Mouse (Mus musculus) forebrain, embryonic 13.5 days (tissue): Measurements from ENCODE around the gene Tppp3. TPM values are rescaled to one million over a fixed set of nuclear protein-coding genes. Genes with fewer than 3 reads are reported as not detected.
A peak's percentile ranks its signal among the peaks of the same experiment; 100 is the strongest.

Experiments used
- ATAC-seq: fragments of 200-750 bp; cut with Nextera tagmentation; 2 replicates; pipeline ENCODE4 v1.8.0; 2017
- H3K27ac ChIP-seq: fragments of 300-500 bp; sonication (generic); 2 replicates; pipeline ENCODE4 v1.5.1; 2015; ENCODE audit warnings: inconsistent platforms, mild to moderate bottlenecking, moderate library complexity
- H3K27me3 ChIP-seq: fragments of 300-500 bp; sonication (generic); 2 replicates; pipeline ENCODE4 v1.6.1; 2015; ENCODE audit warnings: mild to moderate bottlenecking, inconsistent platforms
- H3K36me3 ChIP-seq: fragments of 300-500 bp; sonication (generic); 2 replicates; pipeline ENCODE4 v1.6.1; 2015; ENCODE audit warnings: mild to moderate bottlenecking, inconsistent platforms; ENCODE audit not compliant: poor library complexity, severe bottlenecking
- H3K4me1 ChIP-seq: fragments of 300-500 bp; sonication (generic); 2 replicates; pipeline ENCODE4 v1.6.1; 2015; ENCODE audit warnings: inconsistent platforms
- H3K4me2 ChIP-seq: fragments of 300-500 bp; sonication (generic); 2 replicates; pipeline ENCODE4 v1.6.1; 2015; ENCODE audit warnings: inconsistent platforms, mild to moderate bottlenecking, moderate library complexity
- H3K4me3 ChIP-seq: fragments of 300-500 bp; sonication (generic); 2 replicates; pipeline ENCODE4 v1.5.1; 2015; ENCODE audit warnings: mild to moderate bottlenecking, inconsistent platforms
- H3K9ac ChIP-seq: fragments of 300-500 bp; sonication (generic); 2 replicates; pipeline ENCODE4 v1.6.1; 2015; ENCODE audit warnings: mild to moderate bottlenecking, inconsistent platforms
- H3K9me3 ChIP-seq: fragments of 300-500 bp; sonication (generic); replicated peaks from 2 replicates; pipeline ENCODE4 v1.6.1; 2016; ENCODE audit warnings: inconsistent platforms
- WGBS: fragments of 180-500 bp; shearing (Covaris S2); methylation state at CpG from one replicate; pipeline ENCODE4 v1.1.7; 2015; 5-methylcytosine and 5-hydroxymethylcytosine counted together
- polyA plus RNA-seq: library from polyadenylated mRNA; unstranded; fragments of >200 nt; fragmentation: Nextera tagmentation; extraction: Ambion mirVana; gene quantifications from 2 replicates; pipeline ENCODE4 v1.2.1, GENCODE M21; 2015

Gene Tppp3
- 34.6 and 40.4 TPM in 2 replicates for polyA plus RNA-seq

GRCm38 (mm10) chr8:105471314-105472015 is at the start of gene Tppp3:
Tppp3 (minus strand) TSS chr8:105471526.
- Histone ChIP-seq H3K9ac (peak within 1 kb of the TSS; percentile 66), H3K27me3 (peaks cover 31% of the 10 kb centered on the region), H3K4me1 (peaks cover 68% of the 10 kb centered on the region), H3K9me3 (no peaks in the 10 kb centered on the region), H3K4me3 (peak within 1 kb of the TSS; percentile 32), H3K36me3 (peaks cover 19% of the 10 kb centered on the region; the same call in 1 of the 2 replicates), H3K27ac (peak within 1 kb of the TSS; percentile 10; the same call in 1 of the 2 replicates), H3K4me2 (peak within 1 kb of the TSS; percentile 62)
- peak; percentile 90 for ATAC-seq
- 4% methylated on average over 25 of the region's 25 CpGs for WGBS

DNA sequence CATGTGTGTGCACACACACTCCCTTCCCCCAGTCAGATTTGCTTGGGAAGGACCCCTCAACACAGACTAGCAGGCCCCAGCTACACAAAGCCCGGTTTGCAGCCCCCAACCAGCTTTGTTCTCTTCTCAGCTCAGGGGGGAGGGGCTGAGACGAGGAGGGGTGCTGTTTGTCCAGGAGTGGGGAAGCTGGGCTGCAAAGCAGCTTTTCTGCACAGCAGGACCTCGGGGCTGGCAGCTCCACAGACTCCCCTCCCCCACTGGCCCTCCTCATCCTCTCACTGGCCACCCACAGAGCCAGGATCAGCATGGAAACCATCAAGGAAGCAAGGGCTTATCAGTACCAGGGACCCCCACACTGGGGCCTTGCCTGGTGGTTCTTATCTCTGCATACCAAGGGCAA is 49.7 kb upstream of the Tppp3 start:
- H3K4me2 ChIP-seq: 0 out of 2 replicates have a peak overlapping the region, but pooled peaks have one; percentile 91
- no peak overlapping the region for H3K4me3 ChIP-seq
- H3K36me3 ChIP-seq: peaks cover 40% of the 10 kb centered on the region
- 0% methylated on average over 3 of the region's 3 CpGs for WGBS
- H3K4me1 ChIP-seq: peaks cover 40% of the 10 kb centered on the region
- H3K27me3 ChIP-seq: peaks cover 31% of the 10 kb centered on the region
- no peaks in the 10 kb centered on the region for H3K9me3 ChIP-seq
- ATAC-seq: no peak
- no peak overlapping the region for H3K27ac ChIP-seq
- H3K9ac ChIP-seq: peak overlapping the region; percentile 21; the same call in 1 of the 2 replicates

DNA sequence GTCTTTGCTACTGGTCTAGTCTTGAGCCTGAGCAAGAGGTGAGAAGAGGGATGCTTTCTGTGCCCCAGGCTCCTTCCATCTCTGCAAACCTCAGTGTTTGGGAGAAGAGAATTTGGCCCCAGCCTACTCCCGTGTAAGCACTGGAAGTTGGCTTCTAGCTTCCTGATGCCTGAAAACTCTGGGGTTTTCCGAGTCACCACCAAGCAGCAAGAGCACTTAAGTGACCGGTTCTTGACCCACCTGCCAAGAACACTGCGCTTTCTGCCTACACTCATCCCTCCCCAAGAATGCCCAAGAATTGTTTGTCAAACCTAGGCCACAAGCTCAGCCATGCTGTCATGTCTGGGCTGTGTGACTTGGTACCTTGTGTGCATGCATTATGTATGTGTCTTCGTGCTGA is 49.2 kb upstream of the Tppp3 start:
- Histone ChIP-seq H3K27me3 (peaks cover 32% of the 10 kb centered on the region), H3K4me2 (0 out of 2 replicates have a peak overlapping the region, but pooled peaks have one; percentile 91), H3K27ac (peak overlapping the region; percentile 14; the same call in 1 of the 2 replicates), H3K36me3 (peaks cover 36% of the 10 kb centered on the region), H3K9me3 (no peaks in the 10 kb centered on the region), H3K9ac (peak overlapping the region; percentile 21; the same call in 1 of the 2 replicates), H3K4me3 (no peak overlapping the region), H3K4me1 (peaks cover 41% of the 10 kb centered on the region)
- 25% methylated on average over 5 of the region's 5 CpGs for WGBS
- no peak for ATAC-seq

DNA sequence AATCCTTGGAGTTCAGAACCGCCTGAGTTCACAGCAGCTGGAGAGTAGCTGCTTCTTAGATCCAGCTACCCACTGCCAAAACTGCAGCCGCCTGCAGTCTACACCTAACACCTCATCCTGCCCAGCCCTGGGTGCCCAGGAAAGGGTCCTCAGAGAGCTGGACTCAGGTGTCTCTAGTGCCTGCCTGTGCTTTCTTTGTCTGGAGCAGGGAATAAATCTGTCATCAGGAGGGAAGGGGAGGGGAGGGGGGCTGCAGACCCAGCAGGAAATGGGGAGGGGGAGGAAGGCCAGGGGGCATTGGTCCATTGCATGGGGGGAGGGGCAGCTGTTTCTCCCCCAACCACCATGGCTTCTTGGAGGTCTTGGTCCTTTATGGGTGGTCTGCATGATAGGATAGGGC is 48.3 kb upstream of the Tppp3 start:
- no peaks in the 10 kb centered on the region for H3K9me3 ChIP-seq
- 0 out of 2 replicates have a peak overlapping the region, but pooled peaks have one; percentile 73 for H3K9ac ChIP-seq
- peaks cover 41% of the 10 kb centered on the region for H3K4me1 ChIP-seq
- 9% methylated on average over 2 of the region's 2 CpGs for WGBS
- H3K4me2 ChIP-seq: peak overlapping the region; percentile 91
- H3K4me3 ChIP-seq: peak overlapping the region; percentile 60
- peaks cover 27% of the 10 kb centered on the region for H3K36me3 ChIP-seq
- no peak for ATAC-seq
- H3K27me3 ChIP-seq: peaks cover 32% of the 10 kb centered on the region
- H3K27ac ChIP-seq: peak overlapping the region; percentile 2

- peaks cover 32% of the 10 kb centered on the region for H3K27me3 ChIP-seq
- H3K9ac ChIP-seq: peak within 1 kb of the TSS; percentile 73
- H3K9me3 ChIP-seq: no peaks in the 10 kb centered on the region
- peaks cover 41% of the 10 kb centered on the region for H3K4me1 ChIP-seq
- H3K4me2 ChIP-seq: peak within 1 kb of the TSS; percentile 91
- H3K27ac ChIP-seq: peak within 1 kb of the TSS; percentile 57
- peak; percentile 64 for ATAC-seq
- H3K4me3 ChIP-seq: peak within 1 kb of the TSS; percentile 60
- peaks cover 18% of the 10 kb centered on the region; the same call in 1 of the 2 replicates for H3K36me3 ChIP-seq
- 1% methylated on average over 65 of the region's 68 CpGs for WGBS
Observed at GRCm38 (mm10) chr8:105518436-105519313, 47.3 kb upstream of the Tppp3 start, which contains the start of gene Hsd11b2. Hsd11b2 (plus strand) TSS chr8:105518755.

GRCm38 (mm10) chr8:105517346-105517745 is 46.0 kb upstream of the Tppp3 start:
- peaks cover 32% of the 10 kb centered on the region for H3K27me3 ChIP-seq
- 49% methylated on average over 8 of the region's 8 CpGs for WGBS
- H3K4me2 ChIP-seq: no peak overlapping the region; the same call in 1 of the 2 replicates
- no peak overlapping the region for H3K27ac ChIP-seq
- H3K4me3 ChIP-seq: no peak overlapping the region
- peaks cover 5% of the 10 kb centered on the region; the same call in 1 of the 2 replicates for H3K36me3 ChIP-seq
- H3K9ac ChIP-seq: 0 out of 2 replicates have a peak overlapping the region, but pooled peaks have one; percentile 5
- no peaks in the 10 kb centered on the region for H3K9me3 ChIP-seq
- H3K4me1 ChIP-seq: peaks cover 41% of the 10 kb centered on the region
- no peak for ATAC-seq

- Histone ChIP-seq H3K27ac (no peak overlapping the region), H3K4me1 (peaks cover 35% of the 10 kb centered on the region), H3K4me3 (no peak overlapping the region; the same call in 1 of the 2 replicates), H3K9me3 (no peaks in the 10 kb centered on the region), H3K4me2 (peak overlapping the region; percentile 48), H3K9ac (no peak overlapping the region), H3K27me3 (peaks cover 32% of the 10 kb centered on the region), H3K36me3 (no peaks in the 10 kb centered on the region)
- WGBS: 11% methylated on average over 12 of the region's 12 CpGs
- ATAC-seq: peak; percentile 46
Observed at GRCm38 (mm10) chr8:105516018-105516645, 44.8 kb upstream of the Tppp3 start.

DNA sequence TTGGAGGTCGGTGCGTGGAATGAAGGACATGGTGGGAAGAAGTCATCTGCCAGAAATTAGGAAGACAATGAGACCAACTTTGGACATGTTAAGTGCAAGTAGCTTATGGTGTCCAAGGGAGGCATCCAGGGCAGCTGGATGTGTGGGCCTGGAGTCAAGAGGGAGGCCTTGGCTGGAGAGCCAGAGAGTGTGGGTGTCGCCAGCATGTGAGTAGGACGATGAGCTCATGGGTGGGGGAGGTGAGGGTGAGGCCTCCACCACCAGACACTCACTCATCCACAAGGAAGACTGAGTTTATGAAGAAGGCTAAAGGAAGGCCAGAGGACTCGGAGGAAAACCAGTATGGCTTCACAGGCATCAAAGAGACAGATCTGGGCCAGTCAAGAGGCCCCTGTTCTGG is 43.3 kb upstream of the Tppp3 start:
- no peak for ATAC-seq

GRCm38 (mm10) chr8:105514194-105514593 is 42.9 kb upstream of the Tppp3 start:
- 91% methylated on average over 6 of the region's 6 CpGs for WGBS
- H3K4me1 ChIP-seq: peaks cover 20% of the 10 kb centered on the region
- H3K27ac ChIP-seq: no peak overlapping the region
- no peak for ATAC-seq
- H3K36me3 ChIP-seq: no peaks in the 10 kb centered on the region
- no peak overlapping the region for H3K9ac ChIP-seq
- H3K9me3 ChIP-seq: no peaks in the 10 kb centered on the region
- no peak overlapping the region for H3K4me2 ChIP-seq
- peaks cover 25% of the 10 kb centered on the region for H3K27me3 ChIP-seq
- H3K4me3 ChIP-seq: no peak overlapping the region

More for the DNA sequence above, 43.3 kb upstream of the Tppp3 start:
- WGBS: 77% methylated on average over 5 of the region's 5 CpGs
- Histone ChIP-seq H3K4me1 (peaks cover 24% of the 10 kb centered on the region), H3K4me2 (no peak overlapping the region), H3K36me3 (no peaks in the 10 kb centered on the region), H3K27ac (no peak overlapping the region), H3K9me3 (no peaks in the 10 kb centered on the region), H3K27me3 (peaks cover 30% of the 10 kb centered on the region), H3K4me3 (no peak overlapping the region), H3K9ac (no peak overlapping the region)

DNA sequence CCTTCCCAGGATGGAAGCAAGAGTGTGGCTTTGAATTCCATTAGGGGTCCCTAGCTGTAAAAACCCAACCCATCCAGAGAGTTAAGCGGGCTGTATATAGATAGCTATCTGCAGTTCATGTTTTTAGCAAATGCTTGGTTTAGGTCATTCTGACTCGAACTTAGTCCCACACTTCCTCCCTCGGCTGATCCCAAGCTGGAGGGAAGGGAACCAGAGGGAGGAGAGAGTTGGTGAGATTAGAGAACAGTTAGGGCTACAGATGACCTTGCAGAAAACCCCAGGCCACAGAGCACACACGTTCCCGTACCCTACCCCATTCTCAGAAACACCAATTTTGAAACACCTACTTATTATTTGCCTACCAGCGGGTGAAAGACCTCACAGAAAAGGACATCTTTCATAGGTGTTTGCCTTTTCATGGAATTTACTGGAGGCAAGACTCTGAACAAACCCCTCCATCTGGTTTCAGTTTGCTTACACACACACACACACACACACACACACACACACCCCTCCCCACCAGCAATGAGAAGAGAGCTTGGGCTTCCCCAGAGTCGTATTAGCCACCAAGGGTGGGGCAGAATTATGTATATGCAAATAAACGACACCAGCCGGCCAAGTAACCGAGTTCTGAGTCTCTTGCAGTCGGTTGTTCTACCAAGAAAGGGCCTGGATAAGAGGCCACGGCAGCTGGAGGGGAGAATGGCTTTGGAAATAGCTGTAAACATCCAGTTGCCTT is 38.8 kb upstream of the Tppp3 start:
- H3K27ac ChIP-seq: no peak overlapping the region
- H3K36me3 ChIP-seq: no peaks in the 10 kb centered on the region
- ATAC-seq: no peak
- H3K9me3 ChIP-seq: no peaks in the 10 kb centered on the region
- H3K9ac ChIP-seq: no peak overlapping the region
- H3K4me1 ChIP-seq: 0 out of 2 replicates have a peak, but pooled peaks cover 6% of the 10 kb centered on the region
- no peak overlapping the region for H3K4me2 ChIP-seq
- H3K27me3 ChIP-seq: no peaks in the 10 kb centered on the region
- no peak overlapping the region for H3K4me3 ChIP-seq
- 61% methylated on average over 12 of the region's 12 CpGs for WGBS

- H3K27me3 ChIP-seq: no peaks in the 10 kb centered on the region
- no peaks in the 10 kb centered on the region for H3K9me3 ChIP-seq
- no peak overlapping the region for H3K9ac ChIP-seq
- no peaks in the 10 kb centered on the region for H3K36me3 ChIP-seq
- 57% methylated on average over 1 of the region's 2 CpGs for WGBS
- no peak overlapping the region for H3K27ac ChIP-seq
- H3K4me1 ChIP-seq: 0 out of 2 replicates have a peak, but pooled peaks cover 6% of the 10 kb centered on the region
- no peak overlapping the region for H3K4me3 ChIP-seq
- H3K4me2 ChIP-seq: no peak overlapping the region
- ATAC-seq: no peak
Observed at GRCm38 (mm10) chr8:105508758-105509157, 37.4 kb upstream of the Tppp3 start.
